Mouse (Mus musculus) CH12F3 (cell line): Measurements from ENCODE around the gene Htra3.

Source experiments
- in situ Hi-C: fragments of 300-500 bp; cut with MboI; formaldehyde crosslinking; loops from 2 replicates; pipeline ENCODE4 v1.14.3; 2020; ENCODE audit warnings: low sequenced_read_pairs

The Htra3 gene

GRCm38 (mm10) chr5:35679256-35680155 is at the start of gene Htra3:
Gene Htra3, minus strand, starts transcription at chr5:35679782.
- in situ Hi-C loops, result no loop called here

- in situ Hi-C loops, result no loop called here
These were observed 49.4 kb upstream of the Htra3 start for GRCm38 (mm10) chr5:35728957-35729460.

DNA sequence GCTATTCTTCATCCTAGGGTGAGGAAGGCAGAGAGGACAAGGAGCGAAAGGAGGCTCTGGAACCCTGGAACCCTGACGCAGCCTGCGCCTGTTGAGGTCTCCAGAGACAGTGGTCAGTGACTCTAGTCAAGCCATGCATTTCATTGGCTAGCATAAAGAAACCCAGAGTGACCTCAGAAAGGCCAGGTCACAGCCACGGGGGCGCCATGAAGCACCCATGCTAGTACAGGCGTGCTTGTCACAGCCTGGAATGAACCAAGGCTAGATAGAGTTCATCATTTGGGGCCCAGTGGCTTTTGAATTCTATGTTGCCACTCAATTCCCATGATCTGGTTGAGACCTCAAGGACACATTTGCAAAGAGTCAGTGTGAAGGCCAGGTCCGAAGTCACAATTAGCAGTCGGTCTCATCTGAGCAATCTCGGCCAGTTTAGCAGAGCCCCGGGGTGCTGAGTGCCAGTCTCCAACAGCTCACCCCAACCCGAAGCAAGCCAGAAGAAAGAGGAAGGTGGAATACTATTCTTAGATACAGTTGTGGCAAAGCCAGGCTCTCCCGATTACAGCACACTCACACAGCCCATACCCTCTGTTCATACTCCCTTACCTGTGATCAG is 48.9 kb upstream of the Htra3 start:
- in situ Hi-C loops, result no loop called here

DNA sequence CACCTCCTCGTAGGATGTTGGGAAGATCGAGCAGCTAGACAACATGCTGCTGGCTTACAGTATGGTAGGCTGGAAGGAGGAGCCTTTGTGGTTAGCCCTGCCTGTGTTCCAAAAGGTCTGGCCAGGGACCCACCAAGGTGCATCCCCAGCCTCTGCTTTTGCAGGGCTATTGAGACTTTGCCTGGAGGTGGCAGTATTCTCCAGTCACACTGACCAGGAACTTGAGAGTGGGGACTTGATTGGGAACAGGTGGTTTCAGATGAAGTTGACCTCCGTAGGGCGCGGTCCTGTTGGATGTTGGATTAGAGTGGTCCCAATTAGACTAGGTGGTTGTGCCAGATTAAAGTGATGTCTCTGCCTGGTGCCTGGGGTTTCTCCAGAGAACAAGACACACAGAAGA is 47.9 kb upstream of the Htra3 start:
- in situ Hi-C loops, result no loop called here

DNA sequence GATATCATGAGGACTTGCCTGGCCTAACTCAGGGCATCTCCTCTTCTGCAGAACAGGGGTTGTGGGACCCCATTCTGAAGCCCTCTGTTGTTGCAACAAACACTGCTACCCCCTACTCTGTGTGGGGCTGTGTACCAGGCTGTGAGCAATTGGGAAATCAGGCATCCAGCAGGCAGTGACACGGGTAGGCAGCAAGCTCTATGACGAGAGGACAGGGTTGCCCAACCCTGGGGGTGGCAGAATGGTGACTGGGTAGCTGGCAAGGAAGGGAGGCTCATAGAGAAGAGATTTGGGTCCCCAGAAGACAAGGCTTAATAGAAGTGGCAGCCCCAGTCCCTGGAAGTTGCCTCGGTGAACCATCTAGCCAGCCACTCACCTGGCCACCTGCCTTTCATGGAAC is 46.3 kb upstream of the Htra3 start:
- in situ Hi-C loops, result no loop called here

DNA sequence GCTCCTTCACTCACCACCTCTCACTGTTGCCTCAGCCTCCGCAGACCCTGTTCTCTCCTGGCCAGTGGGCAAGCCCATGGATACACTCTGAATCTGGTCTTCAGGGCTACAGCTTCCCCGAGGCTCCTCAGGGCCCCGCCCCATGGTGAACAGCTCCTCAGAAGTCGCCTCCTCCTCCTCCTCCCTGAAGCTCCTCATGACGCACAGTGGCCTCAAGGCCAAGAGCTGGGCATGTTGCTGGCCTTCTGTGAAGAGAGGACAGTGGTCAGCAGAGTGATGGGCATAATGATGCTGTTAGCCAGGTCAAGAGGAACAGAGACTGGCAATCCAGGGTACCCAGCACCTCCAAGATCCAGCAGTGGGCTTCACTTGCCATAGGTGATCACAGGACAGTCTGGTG is 44.3 kb upstream of the Htra3 start:
- in situ Hi-C loops, result no loop called here

DNA sequence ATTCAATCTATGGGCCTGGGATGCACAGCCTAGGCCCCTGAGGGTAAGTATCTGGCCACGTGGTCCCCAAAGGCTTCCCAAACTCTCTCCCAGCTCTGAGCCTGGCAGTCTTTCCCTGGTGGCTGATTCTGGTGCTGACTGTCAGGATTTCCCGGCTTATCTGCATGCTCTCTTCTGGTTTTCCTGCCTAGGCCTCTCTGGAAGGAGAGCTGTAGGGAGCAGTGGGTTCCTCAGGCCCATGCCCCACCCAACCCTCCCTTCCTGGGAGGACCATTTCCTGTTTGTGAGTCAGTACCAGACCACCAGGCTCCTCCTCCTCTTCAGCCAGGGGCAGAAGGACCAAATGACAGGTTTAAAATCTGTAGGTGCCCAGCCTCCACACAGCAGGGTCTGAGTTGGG is 43.1 kb upstream of the Htra3 start:
- in situ Hi-C loops, result no loop called here

DNA sequence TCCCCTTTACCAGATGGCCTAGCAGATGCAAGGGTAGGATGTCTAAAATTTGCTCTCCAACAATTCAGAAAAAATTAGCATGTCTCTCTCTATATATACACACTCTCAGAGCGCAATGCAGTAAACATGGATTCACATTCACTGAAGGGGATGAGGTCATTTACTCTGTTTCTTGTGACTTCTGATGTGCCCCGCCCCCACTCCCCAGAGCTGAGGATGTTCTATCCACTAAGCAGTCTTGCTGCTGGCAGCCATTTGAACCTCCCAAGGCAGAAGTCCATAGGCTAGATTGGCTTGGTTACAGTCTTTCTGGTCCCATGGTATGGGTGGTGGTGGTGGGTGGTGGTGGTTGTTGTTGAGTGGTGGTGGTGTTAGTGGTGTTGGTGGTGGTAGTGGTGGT is 42.4 kb upstream of the Htra3 start:
- in situ Hi-C loops, result no loop called here

- in situ Hi-C loops, result loop anchor here (10.0 kb wide), 1 partner anchor 125 kb away; no protein-coding TSS in a partner anchor
These were observed 40.3 kb upstream of the Htra3 start for GRCm38 (mm10) chr5:35719880-35720279.

DNA sequence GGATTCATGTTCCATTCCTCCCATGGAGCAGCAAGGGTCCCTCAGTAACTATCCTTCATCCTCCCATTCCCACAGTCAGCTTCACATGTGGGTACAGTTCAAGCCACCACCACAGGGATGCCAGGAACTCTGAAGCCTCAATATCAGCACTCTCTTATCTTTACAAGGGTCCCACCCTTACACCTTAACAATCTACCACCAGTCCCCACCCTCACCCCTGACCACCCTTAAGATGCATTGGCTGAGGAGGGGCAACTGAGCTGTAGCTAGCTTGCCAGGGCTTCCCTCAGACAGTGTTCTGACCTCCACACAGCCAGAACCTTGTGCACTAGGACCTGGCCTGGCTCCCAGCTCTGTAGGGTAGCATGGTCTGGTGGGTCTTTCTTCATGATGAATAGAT is 39.8 kb upstream of the Htra3 start:
- in situ Hi-C loops, result loop anchor here (10.0 kb wide), 1 partner anchor 125 kb away; no protein-coding TSS in a partner anchor

GRCm38 (mm10) chr5:35718817-35719216 is 39.2 kb upstream of the Htra3 start:
- in situ Hi-C loops, result loop anchor here (10.0 kb wide), 1 partner anchor 124 kb away; no protein-coding TSS in a partner anchor

GRCm38 (mm10) chr5:35717946-35718345 is 38.4 kb upstream of the Htra3 start:
- in situ Hi-C loops, result loop anchor here (10.0 kb wide), 1 partner anchor 123 kb away; no protein-coding TSS in a partner anchor

DNA sequence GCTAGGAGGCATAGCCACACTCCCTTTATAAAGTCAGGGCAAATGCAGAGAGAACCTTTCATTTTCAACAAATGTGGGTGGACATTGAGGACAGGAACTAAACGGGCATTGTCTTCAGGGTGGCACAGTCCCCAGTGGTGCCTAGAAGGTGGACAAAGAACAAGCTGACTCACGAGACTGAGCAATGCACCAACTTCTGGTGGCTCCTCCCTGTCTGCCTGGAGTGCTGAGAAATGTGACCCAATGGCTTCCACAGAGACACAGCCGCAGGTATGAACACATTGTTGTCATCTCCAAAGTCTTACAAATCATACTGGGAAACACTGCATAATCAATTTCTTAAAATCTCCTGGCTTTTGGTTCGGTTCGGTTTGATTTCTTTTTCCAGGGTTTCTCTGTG is 37.9 kb upstream of the Htra3 start:
- in situ Hi-C loops, result loop anchor here (10.0 kb wide), 1 partner anchor 123 kb away; no protein-coding TSS in a partner anchor

GRCm38 (mm10) chr5:35713649-35714354 is 34.2 kb upstream of the Htra3 start:
- in situ Hi-C loops, result loop anchor here (10.0 kb wide), 1 partner anchor 119 kb away; no protein-coding TSS in a partner anchor

DNA sequence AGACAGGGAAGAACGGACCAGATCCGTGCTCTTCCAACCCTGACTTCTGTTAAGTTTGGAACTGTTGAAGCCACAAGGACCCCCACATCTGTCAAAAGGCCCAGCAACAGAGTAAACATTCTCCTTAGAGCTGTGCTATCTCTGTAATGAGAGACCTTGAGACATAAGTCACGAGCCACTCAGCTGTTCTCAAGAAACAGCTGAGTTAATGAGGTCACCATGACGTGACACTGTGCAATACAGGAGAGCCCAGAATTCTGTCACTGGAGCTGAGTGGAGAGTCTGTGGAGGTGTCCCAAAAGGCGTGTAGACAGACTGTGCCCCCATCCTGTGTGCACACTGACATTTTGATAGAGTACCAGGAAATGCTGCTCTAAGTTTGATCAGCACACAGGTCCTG is 32.9 kb upstream of the Htra3 start:
- in situ Hi-C loops, result loop anchor here (10.0 kb wide), 1 partner anchor 118 kb away; no protein-coding TSS in a partner anchor

DNA sequence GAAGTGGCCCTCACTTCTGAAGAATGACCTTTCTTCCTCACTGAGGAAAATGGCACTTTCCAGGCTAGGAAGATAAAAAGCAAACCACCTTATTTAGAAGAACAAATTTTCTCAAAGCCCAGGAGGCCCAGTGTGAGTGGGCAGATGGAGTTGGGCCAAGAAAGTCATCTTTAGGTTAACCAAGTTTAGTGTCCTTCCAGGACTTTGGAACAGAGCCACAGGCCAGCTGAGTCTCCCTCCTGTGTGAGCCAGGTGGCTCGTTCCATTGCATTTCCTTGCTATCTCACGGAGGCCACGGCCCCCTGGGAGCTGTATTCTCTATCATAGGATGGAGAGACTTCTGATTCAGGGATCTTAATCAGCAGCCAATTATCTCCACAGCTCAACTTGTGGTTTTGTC is 31.3 kb upstream of the Htra3 start:
- in situ Hi-C loops, result loop anchor here (10.0 kb wide), 1 partner anchor 116 kb away; no protein-coding TSS in a partner anchor

DNA sequence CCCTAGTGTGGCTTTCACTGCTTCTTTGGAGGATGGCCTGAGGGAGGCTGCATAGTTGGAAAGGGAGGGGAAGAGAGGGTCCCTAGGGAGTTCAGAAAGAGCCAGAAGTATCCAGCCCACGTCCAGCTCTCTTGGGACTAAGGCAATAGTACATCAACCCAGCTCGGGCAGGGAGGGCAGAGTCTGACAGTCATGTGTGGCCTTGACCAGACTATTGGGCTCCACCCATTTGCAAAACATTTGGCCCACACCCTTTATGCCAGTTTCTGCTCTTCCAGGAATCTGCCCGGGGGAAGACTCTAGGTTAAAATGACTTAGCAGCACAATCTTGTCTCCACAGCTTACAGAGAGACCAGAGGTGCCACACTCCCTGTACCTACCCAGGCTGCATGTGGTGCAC is 30.9 kb upstream of the Htra3 start:
- in situ Hi-C loops, result loop anchor here (10.0 kb wide), 1 partner anchor 116 kb away; no protein-coding TSS in a partner anchor

DNA sequence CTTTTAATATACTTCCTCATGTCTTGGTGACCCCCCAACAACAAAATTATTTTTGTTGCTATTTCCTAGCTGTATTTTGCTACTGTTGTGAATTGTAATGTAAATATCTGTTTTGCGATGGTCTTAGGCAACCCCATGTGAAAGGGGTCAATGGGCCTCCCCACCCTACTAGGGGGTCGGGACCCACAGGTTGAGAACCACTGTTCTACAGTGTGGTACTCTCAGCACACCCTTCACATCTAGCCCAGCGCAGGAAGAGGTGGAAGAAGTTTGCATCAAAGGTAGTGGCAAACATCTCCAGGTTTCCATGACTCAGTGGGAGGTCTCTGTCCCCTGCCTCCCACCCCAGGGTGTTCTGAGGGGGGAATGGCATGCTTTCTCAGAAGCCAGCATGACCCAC is 25.8 kb upstream of the Htra3 start:
- in situ Hi-C loops, result no loop called here

GRCm38 (mm10) chr5:35703814-35704213 is 24.2 kb upstream of the Htra3 start:
- in situ Hi-C loops, result no loop called here

DNA sequence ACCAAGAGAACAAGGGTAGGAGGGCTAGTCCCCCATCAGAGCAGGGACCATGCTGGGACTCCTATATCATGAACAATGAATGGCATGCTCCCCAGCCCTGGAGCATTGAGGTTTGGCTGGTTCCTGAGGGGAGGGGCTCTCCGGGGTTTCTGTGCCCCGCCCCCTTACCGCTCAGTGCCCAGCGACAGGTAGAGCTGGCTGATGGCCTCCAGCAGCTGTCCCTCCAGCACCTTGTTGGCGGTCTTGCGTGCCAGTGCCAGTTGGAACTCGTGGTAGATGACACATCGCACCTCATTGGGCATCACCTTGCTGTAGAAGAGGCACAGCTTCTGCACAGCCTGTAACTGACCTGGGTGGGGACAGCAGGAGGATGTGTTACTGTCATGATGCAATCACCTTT is 23.6 kb upstream of the Htra3 start:
- in situ Hi-C loops, result no loop called here

DNA sequence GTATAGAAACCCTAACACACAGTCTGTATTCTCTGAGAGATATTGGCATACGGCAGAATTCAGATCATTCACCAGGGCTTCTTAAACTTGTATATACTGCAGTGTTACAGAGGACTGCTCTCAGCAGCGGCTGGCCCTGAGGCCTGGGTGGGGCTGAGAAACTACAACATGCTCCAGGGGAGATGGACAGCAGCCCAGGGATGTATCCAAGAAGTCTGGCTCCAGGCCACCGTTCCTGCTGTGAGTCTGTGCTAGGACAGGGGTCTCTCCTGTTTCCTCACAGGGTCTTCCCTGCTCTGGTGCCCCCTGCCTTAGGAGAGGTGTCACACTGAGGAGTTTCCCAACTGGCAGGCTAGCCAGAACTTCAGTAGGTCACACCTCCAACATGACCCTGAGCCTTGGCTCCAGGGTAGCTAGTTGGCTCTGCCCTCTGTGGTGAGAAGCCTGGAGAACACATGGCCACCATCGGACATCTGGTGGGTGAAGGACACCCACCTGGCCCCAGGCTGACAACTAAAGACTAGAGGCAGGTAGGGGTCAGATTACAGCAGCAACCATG is 23.1 kb upstream of the Htra3 start:
- in situ Hi-C loops, result no loop called here
